Mouse (Mus musculus) embryo, embryonic 10 days (tissue): ENCODE measurements around the gene Kir3dl1.
"Not testable (repeated sequence)": the region's sequence is repeated elsewhere in the genome, so short reads cannot be mapped to it uniquely, and the experiment has no call there.

Experiments used
- DNase-seq: peaks from one replicate; pipeline ENCODE4 v3.0.0-alpha.2; 2015; ENCODE audit warnings: low spot score

Gene Kir3dl1

DNA sequence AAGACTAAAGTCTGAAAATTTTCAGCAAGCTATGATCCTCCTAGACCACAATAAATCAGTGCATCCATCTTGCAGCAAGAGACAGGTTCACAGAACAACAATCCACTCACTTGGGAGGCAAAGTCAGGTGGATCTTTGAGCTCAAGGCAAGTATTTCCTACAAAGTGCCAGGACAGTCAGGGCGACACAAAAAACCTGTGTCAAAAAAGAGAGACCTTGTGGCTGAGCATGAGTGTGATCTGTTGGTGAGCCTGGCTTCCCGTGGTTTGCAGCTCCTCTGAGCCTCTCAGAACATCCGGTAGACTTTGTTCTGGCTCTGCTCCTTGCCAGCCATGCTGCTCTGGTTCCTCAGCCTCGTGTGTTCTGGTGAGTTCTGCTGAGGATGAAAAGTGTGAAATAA is at the start of gene Kir3dl1:
Gene Kir3dl1, plus strand, starts transcription at position 301 of the 400 bp plus-strand sequence.
- DNase-seq, result not testable (repeated sequence)

DNA sequence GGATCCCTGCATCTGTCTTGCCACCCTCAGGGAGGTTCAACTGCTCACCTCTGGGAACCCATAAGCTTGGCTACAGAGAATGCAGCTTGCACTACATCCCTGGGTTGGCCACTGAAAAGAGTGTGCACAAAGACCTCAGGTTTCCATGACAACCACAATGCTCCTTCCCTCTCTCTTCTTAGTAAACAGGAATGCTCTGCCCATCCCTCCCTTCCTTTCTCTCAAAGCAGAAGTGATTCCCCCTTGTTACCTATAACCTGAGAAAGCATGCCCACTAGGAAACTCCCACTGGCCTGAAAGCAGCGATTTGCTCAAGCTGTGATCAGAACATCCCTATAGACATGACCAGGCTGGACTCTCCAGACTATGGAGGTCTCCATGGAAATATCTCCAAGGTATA is 26.2 kb downstream of the Kir3dl1 start, which contains the start of gene Kir3dl2:
Gene Kir3dl2, minus strand, starts transcription at position 101 of the 400 bp plus-strand sequence.
- not testable (repeated sequence) for DNase-seq

DNA sequence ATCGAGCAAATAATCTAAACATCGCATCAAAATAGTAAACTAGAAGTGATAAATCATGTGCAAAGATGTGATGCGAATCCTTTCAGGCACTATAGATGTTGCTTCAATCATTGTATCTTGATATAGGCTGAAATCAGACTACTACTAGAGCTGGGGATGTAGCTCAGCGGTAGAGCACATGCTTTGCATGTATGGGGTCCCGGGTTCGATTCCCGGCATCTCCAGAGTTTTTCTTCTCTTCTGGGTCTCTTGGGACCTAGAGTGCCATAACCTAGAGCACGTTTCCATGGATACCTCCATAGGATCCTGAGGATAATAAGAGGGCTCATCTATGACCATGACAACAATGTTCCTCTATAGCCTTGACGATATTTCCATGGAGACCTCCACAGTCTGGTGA is 51.3 kb downstream of the Kir3dl1 start:
- not testable (repeated sequence) for DNase-seq
